Mouse (Mus musculus) kidney, embryonic 16.5 days (tissue): ENCODE results near the gene Ngfr. TPM values are rescaled to one million over a fixed set of nuclear protein-coding genes. Genes with fewer than 3 reads are reported as not detected.
"Not testable (repeated sequence)": the region's sequence is repeated elsewhere in the genome, so short reads cannot be mapped to it uniquely, and the experiment has no call there.

Experiments used
- ATAC-seq: fragments of 200-750 bp; cut with Nextera tagmentation; 2 replicates; pipeline ENCODE4 v1.8.0; 2017; ENCODE audit warnings: moderate TSS enrichment; ENCODE audit not compliant: low FRiP score, low TSS enrichment
- H3K27ac ChIP-seq: fragments of 300-500 bp; sonication (generic); 2 replicates; pipeline ENCODE4 v1.5.1; 2014; ENCODE audit warnings: low read length
- H3K27me3 ChIP-seq: fragments of 300-500 bp; sonication (generic); 2 replicates; pipeline ENCODE4 v1.6.1; 2014; ENCODE audit warnings: low read length, control low read depth, mixed read lengths; ENCODE audit not compliant: insufficient read depth
- H3K36me3 ChIP-seq: fragments of 300-500 bp; sonication (generic); 2 replicates; pipeline ENCODE4 v1.6.1; 2014; ENCODE audit warnings: low read length, control low read depth, mixed read lengths; ENCODE audit not compliant: insufficient read depth
- H3K4me1 ChIP-seq: fragments of 300-500 bp; sonication (generic); 2 replicates; pipeline ENCODE4 v1.6.1; 2014; ENCODE audit warnings: low read length, control low read depth, mixed read lengths; ENCODE audit not compliant: insufficient read depth
- H3K4me2 ChIP-seq: fragments of 300-500 bp; sonication (generic); replicated peaks from 2 replicates; pipeline ENCODE4 v1.6.1; 2014; ENCODE audit warnings: low read depth, low read length
- H3K4me3 ChIP-seq: fragments of 300-500 bp; sonication (generic); 2 replicates; pipeline ENCODE4 v1.5.1; 2014; ENCODE audit warnings: mild to moderate bottlenecking, low read length
- H3K9ac ChIP-seq: fragments of 300-500 bp; sonication (generic); replicated peaks from 2 replicates; pipeline ENCODE4 v1.6.1; 2014; ENCODE audit warnings: low read length
- H3K9me3 ChIP-seq: fragments of 300-500 bp; sonication (generic); 2 replicates; pipeline ENCODE4 v1.6.1; 2016; ENCODE audit warnings: low read length, control low read depth
- WGBS: fragments of 180-500 bp; shearing (Covaris S2); extraction: QIAGEN DNeasy Blood & Tissue Kit; methylation state at CpG from one replicate; pipeline ENCODE4 v1.1.7; 2014; 5-methylcytosine and 5-hydroxymethylcytosine counted together
- polyA plus RNA-seq: library from polyadenylated mRNA; unstranded; fragments of >200 nt; fragmentation: Nextera tagmentation; extraction: Ambion mirVana; gene quantifications from 2 replicates; pipeline ENCODE4 v1.2.1, GENCODE M21; 2015

The Ngfr gene
- polyA plus RNA-seq, 1 experiment from 2014 or later: 29.9 TPM

GRCm38 (mm10) chr11:95619081-95619480, 31.5 kb upstream of the Ngfr start:
- Histone ChIP-seq H3K36me3 (no peaks in the 10 kb centered on the region), H3K9ac (no peak overlapping the region), H3K9me3 (no peaks in the 10 kb centered on the region), H3K4me3 (no peak overlapping the region), H3K4me1 (peaks cover 38% of the 10 kb centered on the region), H3K27me3 (no peaks in the 10 kb centered on the region), H3K4me2 (no peak overlapping the region), H3K27ac (no peak overlapping the region)
- 49% methylated on average over 3 of the region's 3 CpGs for WGBS
- no peak for ATAC-seq

- Histone ChIP-seq H3K27ac (no peak overlapping the region), H3K9me3 (no peaks in the 10 kb centered on the region), H3K4me2 (no peak overlapping the region), H3K9ac (no peak overlapping the region), H3K4me3 (no peak overlapping the region), H3K27me3 (no peaks in the 10 kb centered on the region), H3K36me3 (no peaks in the 10 kb centered on the region), H3K4me1 (peaks cover 38% of the 10 kb centered on the region)
- 51% methylated on average over 19 of the region's 19 CpGs for WGBS
- ATAC-seq: no peak
These were observed 30.4 kb upstream of the Ngfr start for GRCm38 (mm10) chr11:95617785-95618465.

- WGBS: 79% methylated on average over 8 of the region's 8 CpGs
- Histone ChIP-seq H3K4me3 (no peak overlapping the region), H3K36me3 (no peaks in the 10 kb centered on the region), H3K27ac (no peak overlapping the region), H3K27me3 (no peaks in the 10 kb centered on the region), H3K9ac (no peak overlapping the region), H3K4me1 (peaks cover 45% of the 10 kb centered on the region), H3K9me3 (no peaks in the 10 kb centered on the region), H3K4me2 (no peak overlapping the region)
- no peak for ATAC-seq
These were observed 27.2 kb upstream of the Ngfr start for GRCm38 (mm10) chr11:95614739-95615138.

- Histone ChIP-seq H3K27ac (0 out of 2 replicates have a peak overlapping the region, but pooled peaks have one; percentile 16), H3K4me1 (peaks cover 29% of the 10 kb centered on the region), H3K4me2 (no peak overlapping the region), H3K9ac (no peak overlapping the region), H3K9me3 (no peaks in the 10 kb centered on the region), H3K27me3 (no peaks in the 10 kb centered on the region), H3K4me3 (no peak overlapping the region), H3K36me3 (no peaks in the 10 kb centered on the region)
- ATAC-seq: no peak
- 18% methylated on average over 4 of the region's 4 CpGs for WGBS
These were observed 23.7 kb upstream of the Ngfr start for GRCm38 (mm10) chr11:95611283-95611682.

GRCm38 (mm10) chr11:95610391-95610902, 22.9 kb upstream of the Ngfr start:
- H3K27ac ChIP-seq: 0 out of 2 replicates have a peak overlapping the region, but pooled peaks have one; percentile 1
- peak overlapping the region; percentile 53 for H3K4me2 ChIP-seq
- peaks cover 25% of the 10 kb centered on the region for H3K4me1 ChIP-seq
- H3K27me3 ChIP-seq: no peaks in the 10 kb centered on the region
- no peaks in the 10 kb centered on the region for H3K36me3 ChIP-seq
- no peaks in the 10 kb centered on the region for H3K9me3 ChIP-seq
- H3K4me3 ChIP-seq: peak overlapping the region; percentile 34
- WGBS: 14% methylated on average over 15 of the region's 15 CpGs
- 0 out of 2 replicates have a peak overlapping the region, but pooled peaks have one; percentile 35 for H3K9ac ChIP-seq
- peak; percentile 46; the same call in 1 of the 2 replicates for ATAC-seq

GRCm38 (mm10) chr11:95609924-95610323, 22.4 kb upstream of the Ngfr start:
- 45% methylated on average over 8 of the region's 8 CpGs for WGBS
- Histone ChIP-seq H3K4me3 (peak overlapping the region; percentile 34), H3K27ac (no peak overlapping the region), H3K36me3 (no peaks in the 10 kb centered on the region), H3K4me2 (peak overlapping the region; percentile 53), H3K9me3 (no peaks in the 10 kb centered on the region), H3K4me1 (peaks cover 20% of the 10 kb centered on the region), H3K27me3 (no peaks in the 10 kb centered on the region), H3K9ac (0 out of 2 replicates have a peak overlapping the region, but pooled peaks have one; percentile 35)
- no peak; the same call in 1 of the 2 replicates for ATAC-seq

- H3K9me3 ChIP-seq, ATAC-seq, H3K27me3 ChIP-seq, H3K36me3 ChIP-seq, H3K4me3 ChIP-seq, H3K4me2 ChIP-seq, H3K27ac ChIP-seq, H3K9ac ChIP-seq: not testable (repeated sequence)
- WGBS: 93% methylated on average over 3 of the region's 5 CpGs
- peaks cover 19% of the 10 kb centered on the region for H3K4me1 ChIP-seq
These were observed 19.8 kb upstream of the Ngfr start for GRCm38 (mm10) chr11:95607286-95607685.

GRCm38 (mm10) chr11:95598214-95599062, 10.9 kb upstream of the Ngfr start:
- Histone ChIP-seq H3K27ac (no peak overlapping the region), H3K36me3 (no peaks in the 10 kb centered on the region), H3K4me2 (peak overlapping the region; percentile 28; the same call in 1 of the 2 replicates), H3K9me3 (no peaks in the 10 kb centered on the region), H3K9ac (no peak overlapping the region), H3K4me1 (peaks cover 49% of the 10 kb centered on the region), H3K4me3 (no peak overlapping the region), H3K27me3 (peaks cover 4% of the 10 kb centered on the region; the same call in 1 of the 2 replicates)
- WGBS: 22% methylated on average over 14 of the region's 14 CpGs
- ATAC-seq: no peak

GRCm38 (mm10) chr11:95597741-95598140, 10.2 kb upstream of the Ngfr start:
- no peak for ATAC-seq
- H3K9me3 ChIP-seq: no peaks in the 10 kb centered on the region
- peak overlapping the region; percentile 28; the same call in 1 of the 2 replicates for H3K4me2 ChIP-seq
- WGBS: 29% methylated on average over 13 of the region's 13 CpGs
- H3K27me3 ChIP-seq: peaks cover 4% of the 10 kb centered on the region; the same call in 1 of the 2 replicates
- H3K4me3 ChIP-seq: no peak overlapping the region
- no peak overlapping the region for H3K9ac ChIP-seq
- no peaks in the 10 kb centered on the region for H3K36me3 ChIP-seq
- H3K27ac ChIP-seq: no peak overlapping the region
- peaks cover 49% of the 10 kb centered on the region for H3K4me1 ChIP-seq
